Mouse (Mus musculus): Measurements from ENCODE around the gene Acap3. TPM values are rescaled to one million over a fixed set of nuclear protein-coding genes. Genes with fewer than 3 reads are reported as not detected.

The Acap3 gene
- total and polyA plus RNA-seq, 3 experiments = 24.5 to 39.1 TPM; not detected in 1

DNA sequence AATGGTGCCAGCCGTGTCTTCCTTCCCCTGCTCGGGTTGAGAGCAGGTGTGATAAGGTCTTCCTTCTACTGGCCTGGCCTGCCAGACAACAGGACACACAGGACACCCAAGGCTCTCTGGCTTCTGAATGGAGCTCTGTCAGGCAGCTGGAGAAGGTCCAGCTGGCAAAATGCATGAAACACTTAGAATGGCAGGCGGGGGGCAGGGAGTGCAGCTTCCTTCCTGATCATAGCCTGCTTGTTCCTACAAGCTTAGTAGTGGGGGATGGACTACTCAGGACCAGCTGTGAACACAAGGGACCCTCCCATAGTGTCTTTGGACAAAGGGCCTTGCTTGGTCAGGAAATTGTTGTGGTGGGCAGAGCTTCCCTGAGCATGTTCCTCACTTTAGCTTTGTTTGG is 9.6 kb downstream of the Acap3 start:
- H3K9ac ChIP-seq (ENCODE audit: control insufficient read depth, low read depth, low read length, poor library complexity, severe bottlenecking) = no peak overlapping the region
- H3K9me3 ChIP-seq (replicated peaks; ENCODE audit: insufficient read depth, low read length) = no peaks in the 10 kb centered on the region
- H3K27ac ChIP-seq (ENCODE audit: control insufficient read depth, low read depth, low read length) = no peak overlapping the region
- H3K4me3 ChIP-seq (ENCODE audit: control insufficient read depth in 1 of 2, insufficient read depth in 1 of 2, low read depth in 2 of 2, low read length in 2 of 2) = no peak overlapping the region
- H3K79me2 ChIP-seq (ENCODE audit: control insufficient read depth, insufficient read depth, low read length, poor library complexity) = peaks cover under 1% of the 10 kb centered on the region; the same call in 1 of the 2 replicates
- H3K27me3 ChIP-seq (ENCODE audit: control insufficient read depth in 1 of 2, insufficient read depth in 2 of 2, low read length in 2 of 2) = no peaks in the 10 kb centered on the region
- DNase-seq (ENCODE audit: low read depth, low spot score) = no peak
- H3K4me1 ChIP-seq (ENCODE audit: control insufficient read depth in 1 of 2, insufficient read depth in 2 of 2, low read length in 2 of 2) = no peaks in the 10 kb centered on the region
- no peak for TF ChIP-seq POLR2AphosphoS5 (IDR thresholded peaks at IDR 0.05; ENCODE audit: borderline replicate concordance, low read depth, low read length)
- TF ChIP-seq GABPA (IDR thresholded peaks at IDR 0.05; ENCODE audit: low read depth, low read length) = no peak
- no peak for TF ChIP-seq JUND (IDR thresholded peaks at IDR 0.05; ENCODE audit: low read depth, low read length)
- no peak for TF ChIP-seq MAZ (IDR thresholded peaks at IDR 0.05; ENCODE audit: low read depth, low read length)
- no peak for TF ChIP-seq ETS1 (IDR thresholded peaks at IDR 0.05; ENCODE audit: low read depth, low read length)
- TF ChIP-seq ZC3H11A (IDR thresholded peaks at IDR 0.05; ENCODE audit: low read depth, low read length) = no peak
- TF ChIP-seq GATA1 (IDR thresholded peaks at IDR 0.05; ENCODE audit: low read depth, low read length) = no peak
- TF ChIP-seq NELFE (IDR thresholded peaks at IDR 0.05; ENCODE audit: low read depth, low read length) = no peak
- TF ChIP-seq MXI1 (IDR thresholded peaks at IDR 0.05; ENCODE audit: low read depth, low read length) = no peak
- TF ChIP-seq ZNF384 (IDR thresholded peaks at IDR 0.05; ENCODE audit: low read depth, low read length) = no peak
- no peak for TF ChIP-seq BHLHE40 (IDR thresholded peaks at IDR 0.05; ENCODE audit: borderline replicate concordance, low read depth, low read length)
- no peak for TF ChIP-seq POLR2A (IDR thresholded peaks at IDR 0.05; ENCODE audit: control insufficient read depth in 1 of 2, insufficient read depth in 1 of 2, low read depth in 1 of 2, low read length in 2 of 2, poor library complexity in 1 of 2)
- no peak for TF ChIP-seq ELF1 (IDR thresholded peaks at IDR 0.05; ENCODE audit: low read depth, low read length)
- no peak for TF ChIP-seq USF2 (IDR thresholded peaks at IDR 0.05; ENCODE audit: borderline replicate concordance in 1 of 2, insufficient read depth in 1 of 2, low read depth in 1 of 2, low read length in 2 of 2)
- H3K36me3 ChIP-seq (ENCODE audit: control insufficient read depth in 1 of 2, insufficient read depth in 2 of 2, low read length in 2 of 2) = peaks cover 0 to 2% of the 10 kb centered on the region in 2 experiments; a peak in 1 of 4 replicates

DNA sequence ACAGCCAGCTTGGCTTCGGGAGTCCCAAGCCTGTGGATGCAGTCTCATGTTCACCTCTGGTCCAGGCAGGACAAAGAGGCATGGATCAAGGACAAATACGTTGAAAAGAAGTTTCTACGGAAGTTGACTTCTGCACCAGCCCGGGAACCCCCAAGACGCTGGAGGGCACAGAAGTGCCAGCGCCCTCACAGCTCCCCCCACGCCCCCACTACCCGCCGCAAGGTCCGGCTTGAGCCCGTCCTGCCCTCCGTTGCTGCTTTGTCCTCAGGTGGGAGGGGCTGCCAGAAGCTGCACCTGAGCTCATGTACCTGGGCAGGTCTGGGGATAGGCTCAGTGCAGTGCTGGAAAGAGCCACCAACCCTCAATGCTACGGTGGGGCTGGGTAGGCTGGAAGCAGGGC is 11.6 kb downstream of the Acap3 start:
- Histone ChIP-seq H3K9me3 (replicated peaks; ENCODE audit: insufficient read depth, low read length) (no peaks in the 10 kb centered on the region), H3K4me1 (ENCODE audit: control insufficient read depth in 1 of 2, insufficient read depth in 2 of 2, low read length in 2 of 2) (no peaks in the 10 kb centered on the region), H3K36me3 (ENCODE audit: control insufficient read depth in 1 of 2, insufficient read depth in 2 of 2, low read length in 2 of 2) (peaks cover 0 to 2% of the 10 kb centered on the region in 2 experiments; a peak in 1 of 4 replicates), H3K27me3 (ENCODE audit: control insufficient read depth in 1 of 2, insufficient read depth in 2 of 2, low read length in 2 of 2) (no peaks in the 10 kb centered on the region), H3K27ac (ENCODE audit: control insufficient read depth, low read depth, low read length) (no peak overlapping the region), H3K79me2 (ENCODE audit: control insufficient read depth, insufficient read depth, low read length, poor library complexity) (no peaks in the 10 kb centered on the region), H3K4me3 (ENCODE audit: control insufficient read depth in 1 of 2, insufficient read depth in 1 of 2, low read depth in 2 of 2, low read length in 2 of 2) (no peak overlapping the region), H3K9ac (ENCODE audit: control insufficient read depth, low read depth, low read length, poor library complexity, severe bottlenecking) (no peak overlapping the region)
- no peak for TF ChIP-seq POLR2AphosphoS2 (IDR thresholded peaks at IDR 0.05; ENCODE audit: low read length)
- no peak for DNase-seq (ENCODE audit: low read depth, low spot score)

All from MEL (cell line).